Mouse (Mus musculus): ENCODE measurements around the gene Tmem255b.

Tmem255b gene

DNA sequence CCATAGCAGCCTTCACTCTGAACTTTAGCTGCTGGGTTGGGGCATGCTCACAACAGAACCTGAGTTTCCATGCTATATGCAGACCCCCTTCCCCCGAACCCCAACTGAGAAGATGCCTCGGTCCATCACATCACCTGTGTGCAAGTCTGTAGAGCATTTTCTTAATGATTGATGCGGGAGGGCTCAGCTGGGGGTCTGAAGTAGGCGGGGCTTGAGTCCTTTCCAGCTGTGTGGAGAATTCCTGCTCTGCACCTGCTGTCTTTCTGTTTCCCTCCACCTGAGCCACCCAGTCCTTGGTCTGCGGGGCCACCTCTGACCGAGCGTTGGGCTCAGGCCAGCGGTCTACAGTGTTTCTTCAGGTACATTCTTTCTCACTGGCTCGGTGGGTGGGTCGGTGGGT lies at the start of gene Tmem255b:
TSS of gene Tmem255b (plus strand) at position 301 of the 400 bp plus-strand sequence.
- DNase-seq (ENCODE audit: low read depth) = no peak

DNA sequence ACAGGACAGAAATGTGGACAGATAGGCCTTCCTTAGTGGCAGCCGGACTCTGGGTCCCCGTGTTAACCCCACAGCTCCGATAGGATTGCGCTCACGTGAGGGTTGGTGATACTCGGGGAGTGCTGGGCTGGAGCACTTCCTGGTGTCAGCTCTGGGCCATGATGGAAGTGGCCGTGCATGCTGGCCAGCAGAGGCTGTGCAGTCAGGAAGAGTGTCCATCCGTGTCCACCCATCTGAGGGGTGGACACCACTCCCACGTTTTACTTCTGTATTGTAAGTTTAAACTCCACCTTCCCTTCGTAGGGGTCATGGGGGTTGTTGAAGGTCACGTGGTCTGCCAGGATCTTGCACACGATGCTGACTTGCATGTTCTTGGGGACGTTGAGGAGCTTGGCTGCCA lies 48.6 kb upstream of the Tmem255b start:
- no peak for DNase-seq (ENCODE audit: low read depth)

DNA sequence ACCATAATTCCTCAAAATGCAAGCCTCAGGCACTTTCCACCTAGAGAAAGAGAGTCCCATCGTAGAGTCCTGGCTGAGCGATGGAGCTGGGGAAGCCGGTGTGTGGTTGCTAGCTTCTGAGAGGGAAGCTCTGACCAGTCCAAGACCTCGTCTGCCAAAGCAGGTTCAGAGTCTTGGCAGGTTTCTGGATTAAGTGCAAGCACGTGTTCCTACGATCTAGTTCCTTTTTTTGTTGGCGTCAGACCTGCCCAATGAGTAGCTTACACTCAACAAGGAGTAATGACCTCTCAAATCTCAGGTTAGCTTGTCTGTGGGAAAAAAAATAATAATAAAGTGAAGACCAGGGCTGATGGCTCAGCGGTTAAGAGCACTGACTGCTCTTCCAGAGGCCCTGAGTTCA lies 47.3 kb upstream of the Tmem255b start:
- DNase-seq (ENCODE audit: low read depth) = no peak

DNA sequence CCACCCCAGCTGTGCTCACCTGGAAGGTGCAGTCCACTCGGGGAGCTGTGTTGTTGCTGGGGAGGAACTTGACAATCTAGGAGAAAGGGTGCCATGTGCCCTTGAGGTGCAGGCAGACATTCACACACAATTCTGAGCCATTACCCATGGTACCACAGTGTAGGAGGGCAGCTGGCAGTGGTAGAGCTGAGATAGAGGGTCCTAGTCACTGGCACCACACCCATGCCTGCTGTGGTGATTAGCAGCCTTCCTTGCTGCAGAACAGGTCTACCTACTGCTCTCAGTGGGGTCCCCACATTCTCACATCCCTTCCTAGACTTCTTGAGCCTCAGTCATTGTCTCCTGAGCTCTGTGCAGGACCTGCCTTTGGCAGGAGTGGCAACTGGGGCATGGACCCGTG lies 46.2 kb upstream of the Tmem255b start:
- DNase-seq (ENCODE audit: low read depth) = no peak

DNA sequence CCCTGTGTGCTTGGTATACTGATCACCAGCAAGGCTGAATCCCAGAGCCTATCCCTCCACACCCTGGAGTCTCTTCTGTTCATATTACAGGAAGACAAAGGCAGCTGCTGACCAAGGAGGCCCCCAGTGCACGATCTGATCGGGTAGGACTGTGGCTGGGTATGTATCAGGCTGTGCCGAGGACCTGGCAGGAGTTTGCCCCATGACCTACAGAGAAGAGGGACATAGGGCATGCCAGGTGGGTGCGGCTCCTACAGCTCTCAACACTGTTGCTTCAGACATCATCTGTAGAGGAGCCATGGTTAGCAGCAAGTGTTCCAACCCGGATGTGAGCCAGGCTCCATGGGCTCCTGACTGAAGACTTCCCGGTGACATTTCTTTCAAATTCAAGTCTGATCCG lies 41.1 kb upstream of the Tmem255b start:
- DNase-seq (ENCODE audit: low read depth) = no peak

DNA sequence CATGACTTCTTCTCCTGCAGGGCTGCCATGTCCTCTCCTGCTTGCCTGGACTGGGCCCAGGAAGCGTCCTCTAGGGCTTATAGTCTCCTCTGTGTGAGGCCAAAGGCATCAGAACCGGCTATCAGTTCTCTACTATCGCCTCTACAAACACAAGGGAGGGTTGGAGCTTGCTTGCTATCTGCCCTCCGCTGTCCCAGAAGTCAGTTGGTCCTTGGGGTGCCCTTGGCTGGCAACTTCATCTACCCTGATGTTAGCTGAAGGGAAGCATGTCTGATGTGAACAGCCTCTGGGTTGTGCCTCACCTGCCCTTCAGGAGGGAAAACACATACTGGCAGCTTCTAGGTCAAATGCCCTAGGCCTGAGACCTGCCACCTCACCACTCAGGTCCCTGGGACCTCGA lies 38.3 kb upstream of the Tmem255b start, which contains the start of gene Atp4b:
TSS of gene Atp4b (minus strand) at position 101 of the 400 bp plus-strand sequence.
- no peak for DNase-seq (ENCODE audit: low read depth)

DNA sequence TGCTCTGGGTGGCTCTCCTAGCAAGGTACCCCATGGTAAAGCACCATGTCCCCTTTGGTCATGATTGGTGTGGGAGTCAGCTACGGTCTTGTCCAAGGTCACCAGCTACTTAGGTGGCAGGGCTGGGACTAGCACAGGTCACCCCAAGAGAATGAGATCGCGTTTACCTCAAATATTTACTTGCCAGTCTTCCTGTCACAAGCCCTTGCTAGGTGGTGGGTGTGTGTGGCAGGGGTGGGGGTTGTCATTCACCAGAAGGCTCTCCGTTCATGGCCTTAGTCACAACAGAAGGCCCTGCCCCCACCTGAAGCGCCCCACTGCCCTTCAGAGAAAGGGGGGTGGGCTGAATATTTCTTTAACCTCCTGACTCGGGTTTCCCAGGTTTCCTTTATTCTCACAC lies 31.5 kb upstream of the Tmem255b start:
- no peak for DNase-seq (ENCODE audit: low read depth)

DNA sequence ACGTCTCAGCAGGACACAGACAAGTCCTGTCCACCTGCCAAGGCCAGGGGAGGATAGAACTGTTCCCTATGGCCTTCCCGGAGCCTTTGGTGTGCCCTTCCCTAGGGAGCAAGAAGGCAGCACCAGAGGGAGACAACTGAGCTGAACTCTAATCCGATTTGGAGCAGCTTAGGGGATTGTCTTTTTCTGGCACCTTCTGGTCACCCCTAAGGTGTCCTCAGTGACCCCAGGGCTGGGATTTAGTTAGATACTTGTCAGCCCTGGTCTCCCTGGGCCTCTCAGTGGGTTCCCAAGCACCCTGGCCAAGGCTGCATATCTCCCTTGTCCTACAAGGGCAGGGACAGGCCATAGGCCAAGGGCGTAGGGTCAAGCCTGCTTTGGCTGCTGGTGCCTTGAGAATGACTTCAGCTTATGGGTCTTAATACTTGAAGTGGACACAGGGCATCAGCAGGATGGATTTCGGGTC lies 30.3 kb upstream of the Tmem255b start, which contains the start of gene Grk1:
TSS of gene Grk1 (plus strand) at position 416 of the 466 bp plus-strand sequence.
- no peak for DNase-seq (ENCODE audit: low read depth)

DNA sequence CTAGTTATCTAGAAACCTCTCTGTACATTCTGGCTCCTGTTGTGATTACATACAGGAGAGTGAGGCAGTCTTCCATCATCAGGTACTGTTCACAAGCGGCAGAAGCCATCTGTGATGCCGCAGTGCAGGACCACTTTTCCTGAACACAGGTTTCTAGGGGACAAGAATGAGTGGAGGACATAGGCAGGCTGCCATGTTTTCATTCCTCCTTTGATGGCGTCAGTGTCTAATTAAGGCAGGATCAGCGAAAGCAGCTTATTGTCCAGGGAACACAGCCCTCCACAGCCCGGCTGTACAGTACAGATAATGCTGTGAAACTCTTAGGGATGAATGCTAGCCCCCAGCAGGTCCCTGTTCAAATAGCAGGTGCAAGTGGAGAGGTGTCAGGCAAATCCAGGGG lies 29.0 kb upstream of the Tmem255b start:
- DNase-seq (ENCODE audit: low read depth) = no peak

DNA sequence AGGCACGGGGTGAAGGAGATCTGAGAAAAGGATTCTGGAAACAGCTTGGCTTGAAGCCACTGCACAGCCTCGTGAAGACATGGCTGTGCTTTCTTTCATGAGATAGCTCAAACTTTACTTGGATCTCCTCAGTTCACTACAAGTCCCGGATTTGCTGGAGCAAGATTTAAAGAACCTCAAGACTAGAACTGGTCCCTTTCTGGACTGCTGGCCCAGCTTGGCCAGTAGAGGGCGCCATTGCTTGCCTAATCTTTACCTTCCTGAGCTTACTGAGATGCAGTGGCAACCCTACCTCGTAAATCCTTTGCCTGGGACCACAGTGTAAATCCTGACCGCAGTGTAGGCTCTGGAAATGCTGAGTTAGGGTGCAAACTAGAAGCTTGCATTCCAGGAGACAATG lies 23.4 kb upstream of the Tmem255b start:
- DNase-seq (ENCODE audit: low read depth) = peak; percentile 77

DNA sequence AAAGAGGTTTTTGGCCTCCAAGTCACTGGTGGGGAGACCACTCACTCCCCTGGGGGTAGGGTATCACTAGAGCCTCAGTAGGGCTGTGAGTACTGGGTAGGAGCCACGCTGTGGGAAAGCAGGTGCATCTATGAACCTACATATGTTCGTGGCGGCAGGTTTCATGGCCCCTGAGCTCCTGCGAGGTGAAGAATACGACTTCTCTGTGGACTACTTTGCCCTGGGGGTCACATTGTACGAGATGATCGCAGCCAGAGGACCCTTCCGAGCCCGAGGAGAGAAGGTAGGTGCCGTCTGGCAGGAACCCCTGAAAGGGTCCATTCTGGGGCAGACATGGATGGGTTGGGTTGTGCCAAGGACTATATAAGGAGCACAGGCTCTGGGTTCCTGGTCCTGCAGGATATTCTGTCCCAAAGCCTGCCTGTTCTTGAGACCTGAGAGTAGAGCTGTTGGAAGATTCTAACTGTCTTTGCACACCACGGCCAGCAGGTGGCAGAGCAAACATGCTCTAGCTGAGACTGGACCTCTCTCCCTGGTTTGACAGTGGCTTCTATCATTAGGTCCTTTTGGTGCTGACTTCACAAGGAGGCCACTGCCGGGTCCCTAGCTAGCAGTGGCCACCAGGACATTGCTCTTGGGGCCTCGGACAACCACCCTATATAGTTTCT lies 22.0 kb upstream of the Tmem255b start:
- peak; percentile 66 for DNase-seq (ENCODE audit: low read depth)

DNA sequence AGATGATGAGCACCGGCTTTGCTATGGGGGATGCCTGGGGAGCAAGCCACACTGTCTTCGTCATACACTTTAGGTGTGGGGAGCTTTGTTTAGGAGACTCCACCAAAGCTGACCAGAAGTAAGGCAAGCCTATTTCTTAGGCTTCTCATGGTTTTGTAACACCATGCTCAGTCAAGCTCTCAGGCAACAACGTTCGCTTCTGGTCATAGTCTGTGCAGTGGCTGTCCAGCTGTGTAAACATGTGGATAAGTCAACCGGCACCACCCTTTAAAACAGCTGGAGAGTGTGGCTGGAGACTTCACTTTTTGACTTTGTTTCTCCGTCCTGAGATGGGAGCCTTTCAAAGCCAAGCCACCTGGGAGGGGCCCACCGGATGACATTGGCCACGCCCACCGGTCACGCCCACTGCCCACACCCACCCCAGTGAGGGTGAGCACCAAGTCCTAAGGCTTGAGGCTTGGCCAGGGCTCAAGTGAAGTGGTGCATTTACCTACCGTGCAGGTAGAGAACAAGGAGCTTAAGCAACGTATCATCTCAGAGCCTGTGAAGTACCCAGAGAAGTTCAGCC lies 21.1 kb upstream of the Tmem255b start:
- DNase-seq (ENCODE audit: low read depth) = no peak

DNA sequence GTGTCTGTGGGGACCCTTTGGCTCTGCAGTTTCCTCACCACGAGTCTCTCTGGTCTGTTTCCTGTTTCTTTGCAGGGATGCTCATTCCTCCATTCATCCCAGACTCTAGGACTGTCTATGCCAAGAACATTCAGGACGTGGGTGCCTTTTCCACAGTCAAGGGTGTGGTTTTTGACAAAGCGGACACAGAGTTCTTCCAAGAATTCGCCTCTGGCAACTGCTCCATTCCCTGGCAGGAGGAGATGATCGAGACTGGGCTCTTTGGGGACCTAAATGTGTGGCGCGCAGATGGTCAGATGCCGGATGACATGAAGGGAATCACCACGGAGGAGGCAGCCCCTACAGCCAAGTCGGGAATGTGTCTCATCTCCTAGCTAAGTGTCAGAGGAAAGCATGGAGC lies 19.1 kb upstream of the Tmem255b start:
- no peak for DNase-seq (ENCODE audit: low read depth)

DNA sequence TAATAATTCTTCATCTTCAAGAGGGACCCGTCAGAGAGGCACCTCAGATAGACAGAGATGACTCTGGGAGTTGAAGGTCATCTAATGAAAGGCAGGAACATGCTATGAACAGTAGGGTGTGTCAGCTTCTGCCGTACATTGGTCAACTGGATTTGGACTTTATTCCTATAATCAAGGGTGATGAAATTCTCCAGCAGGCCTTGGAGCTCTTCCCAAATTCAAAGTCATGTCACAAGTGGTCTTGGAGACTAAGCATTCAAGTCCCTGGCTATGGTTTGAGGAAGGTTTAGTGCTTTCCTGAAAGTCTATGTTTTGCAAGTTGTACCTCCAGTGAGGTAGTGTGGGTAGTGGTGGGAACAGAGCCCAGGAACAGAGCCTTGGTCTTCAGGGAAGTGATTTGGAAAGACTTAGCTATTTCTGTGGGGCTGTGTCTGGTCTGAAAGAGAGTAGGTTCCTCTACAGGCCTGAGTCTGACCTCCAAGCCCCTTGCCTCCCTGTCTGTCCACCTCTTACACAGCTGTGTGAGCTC lies 15.8 kb upstream of the Tmem255b start:
- no peak for DNase-seq (ENCODE audit: low read depth)

DNA sequence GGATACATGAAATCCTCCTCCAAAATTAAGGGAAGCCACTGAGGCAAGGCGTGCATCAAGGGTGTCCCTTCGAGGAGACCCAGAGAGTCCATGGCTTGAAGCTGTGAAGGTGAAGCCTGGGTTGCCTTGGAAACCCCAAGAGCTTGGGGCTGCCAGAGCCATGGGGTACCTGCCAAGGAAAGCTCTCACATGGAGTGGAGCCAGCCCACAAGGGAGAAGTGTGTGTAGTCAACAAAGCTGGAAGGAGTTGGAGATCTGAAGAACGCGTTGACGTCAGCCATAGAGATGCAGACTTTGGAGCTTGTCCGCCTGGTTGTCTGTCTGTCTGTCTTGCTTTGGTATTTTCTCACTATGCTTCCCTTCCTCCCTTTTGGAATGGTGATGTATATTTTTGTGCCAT lies 14.0 kb upstream of the Tmem255b start:
- no peak for DNase-seq (ENCODE audit: low read depth)

DNA sequence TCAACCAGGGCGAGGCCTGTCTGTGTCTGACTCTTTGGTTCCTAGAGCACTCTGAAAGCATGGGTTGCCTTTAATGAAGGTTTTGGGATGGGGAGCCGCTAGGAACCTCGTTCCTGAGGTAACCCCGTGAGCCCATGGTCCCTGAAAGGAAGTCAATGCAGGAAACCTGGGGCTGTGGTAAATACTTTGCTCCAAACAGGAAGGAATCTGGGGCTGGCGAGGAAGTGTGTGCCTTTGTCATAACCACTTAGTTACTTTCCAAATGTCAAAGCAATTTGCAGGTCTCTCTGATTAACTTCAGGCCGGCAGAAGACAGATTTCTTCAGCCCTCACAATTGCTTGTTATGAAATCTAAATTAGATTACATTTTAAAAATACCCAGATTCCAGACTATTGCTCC lies 7.6 kb upstream of the Tmem255b start:
- no peak for DNase-seq (ENCODE audit: low read depth)

DNA sequence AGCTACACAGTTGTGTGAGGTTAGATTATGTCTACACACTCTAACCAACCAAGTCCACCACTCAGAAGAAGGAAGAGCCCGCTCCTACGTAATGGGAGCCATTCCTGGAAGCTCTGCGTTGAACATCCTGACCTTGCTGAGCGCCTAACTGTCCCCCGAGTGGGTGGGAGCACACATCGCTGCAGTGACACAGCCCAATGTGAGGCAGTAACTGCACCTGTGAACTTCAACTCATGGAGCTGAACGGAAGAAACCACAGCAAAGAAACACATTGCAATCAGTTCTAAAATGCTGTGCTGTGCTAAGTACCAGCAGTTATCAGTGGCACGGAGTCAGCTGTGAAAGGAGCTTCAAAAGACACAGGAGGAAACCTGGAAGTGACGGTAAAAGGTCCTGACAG lies 6.8 kb upstream of the Tmem255b start:
- peak; percentile 12 for DNase-seq (ENCODE audit: low read depth)

DNA sequence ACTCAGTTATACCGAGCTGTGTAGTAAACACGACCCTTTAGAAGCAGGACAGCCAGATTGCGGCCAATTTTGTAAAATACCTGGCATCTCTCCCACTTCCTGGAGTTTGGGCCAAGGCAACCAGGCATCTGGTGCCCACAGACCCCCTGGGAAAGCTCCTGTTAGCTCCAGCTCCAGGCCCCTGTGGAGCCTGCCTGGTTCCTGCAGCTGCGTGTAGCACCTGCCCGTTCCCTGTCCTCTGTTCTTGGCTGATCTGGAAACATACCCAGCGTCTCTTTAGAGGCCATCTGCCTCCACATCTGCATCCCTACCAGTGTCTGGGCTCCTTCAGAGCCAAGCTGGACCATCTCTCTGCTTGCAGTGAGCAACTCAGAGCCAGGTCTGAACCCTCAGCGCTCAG lies 4.6 kb upstream of the Tmem255b start:
- no peak for DNase-seq (ENCODE audit: low read depth)

DNA sequence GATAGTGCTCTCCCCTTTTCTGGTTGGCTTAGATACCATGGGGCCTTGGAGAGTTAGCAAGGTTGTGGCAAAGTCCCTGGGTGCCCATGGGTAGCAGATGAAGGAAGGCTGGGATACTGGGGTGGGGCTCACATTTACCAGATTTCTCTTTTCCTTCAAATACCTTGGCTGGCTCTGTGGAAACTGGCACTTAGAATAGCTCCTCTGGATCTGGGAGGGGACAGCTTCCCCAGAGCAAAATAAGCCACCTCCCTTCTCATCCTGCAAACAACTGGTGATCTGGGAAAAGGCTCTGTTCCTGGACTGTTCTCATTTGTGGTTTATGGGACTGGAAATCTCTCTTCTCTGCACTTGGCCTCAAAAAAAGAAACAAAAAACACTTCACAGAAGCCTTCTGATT lies 4.1 kb upstream of the Tmem255b start:
- DNase-seq (ENCODE audit: low read depth) = no peak

DNA sequence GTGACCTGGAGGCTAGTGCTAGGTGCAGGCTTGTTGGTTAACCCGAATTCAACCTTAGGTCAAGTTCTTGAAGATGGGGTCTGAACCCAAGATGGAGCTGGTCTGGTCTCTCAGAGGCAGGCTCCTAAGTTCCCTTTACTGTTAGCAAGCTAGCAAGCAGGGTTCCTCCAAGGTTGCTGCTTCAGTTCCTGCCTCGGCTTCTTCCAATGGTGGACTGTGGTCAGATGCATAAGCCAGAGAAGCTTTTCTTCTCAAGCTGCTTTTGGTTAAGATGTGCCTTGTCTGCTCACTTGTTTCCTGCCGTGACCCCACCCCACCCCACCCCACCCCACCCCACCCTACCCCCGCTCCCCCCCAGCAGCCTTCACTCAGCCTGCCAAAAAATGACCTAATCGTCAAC lies 1.9 kb upstream of the Tmem255b start:
- no peak for DNase-seq (ENCODE audit: low read depth)

DNA sequence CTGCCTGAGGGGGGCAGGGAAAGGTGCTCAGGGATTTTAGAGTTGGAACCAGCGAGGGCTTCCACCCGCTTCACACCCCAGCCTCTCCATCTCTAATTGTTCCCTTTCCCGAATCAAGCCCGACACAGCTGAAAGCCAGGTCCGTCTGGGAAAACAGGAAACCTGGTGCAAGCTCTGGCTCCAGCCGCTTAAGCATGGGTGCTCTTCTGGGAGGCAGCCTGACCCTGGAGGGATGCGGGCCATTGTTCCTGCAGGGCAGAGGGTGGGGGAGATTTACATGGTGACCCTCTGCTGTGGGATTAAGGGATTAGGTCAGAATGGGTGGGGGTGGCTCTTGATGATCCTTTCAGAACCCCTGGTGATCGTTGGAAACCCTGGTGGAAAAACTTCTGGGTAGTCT lies 1.1 kb downstream of the Tmem255b start:
- DNase-seq (ENCODE audit: low read depth) = no peak

DNA sequence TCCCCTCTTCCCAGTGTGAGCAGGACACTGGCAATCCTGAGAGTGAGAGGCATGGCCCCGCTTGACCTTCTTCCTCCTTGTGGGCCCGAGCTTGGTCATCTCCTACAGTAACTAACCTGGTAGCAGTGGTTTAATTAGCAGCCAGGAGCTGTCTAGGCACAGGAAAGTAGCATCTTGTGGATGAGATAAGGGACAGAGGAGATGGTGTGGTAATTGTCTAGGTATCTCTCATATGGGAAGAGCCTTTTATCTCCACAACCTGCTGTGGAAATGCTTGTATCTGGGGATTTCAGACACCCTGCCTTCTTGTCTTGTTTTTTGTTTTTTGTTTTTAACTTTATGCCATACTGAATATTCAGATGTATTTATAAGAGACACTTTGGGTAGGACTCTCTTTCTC lies 2.5 kb downstream of the Tmem255b start:
- no peak for DNase-seq (ENCODE audit: low read depth)

DNA sequence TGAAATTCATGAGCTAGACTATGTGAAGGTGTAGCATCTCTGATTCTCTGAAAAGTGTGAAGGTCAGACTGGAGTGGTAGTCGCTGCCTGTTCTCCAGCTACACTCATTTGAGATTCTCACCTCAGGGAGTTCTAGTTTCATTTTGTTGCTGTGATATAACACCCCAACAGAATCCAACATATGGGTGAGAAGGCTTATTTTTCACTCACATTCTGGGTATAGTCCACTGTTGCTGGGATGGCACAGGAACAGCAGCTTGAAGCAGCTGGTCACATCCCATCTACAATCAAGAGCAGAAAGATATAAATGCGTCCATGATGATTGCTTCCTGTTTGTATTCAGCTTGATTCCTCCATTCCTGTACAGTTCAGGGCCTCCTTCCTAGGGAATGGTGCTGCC lies 7.2 kb downstream of the Tmem255b start:
- DNase-seq (ENCODE audit: low read depth) = no peak

DNA sequence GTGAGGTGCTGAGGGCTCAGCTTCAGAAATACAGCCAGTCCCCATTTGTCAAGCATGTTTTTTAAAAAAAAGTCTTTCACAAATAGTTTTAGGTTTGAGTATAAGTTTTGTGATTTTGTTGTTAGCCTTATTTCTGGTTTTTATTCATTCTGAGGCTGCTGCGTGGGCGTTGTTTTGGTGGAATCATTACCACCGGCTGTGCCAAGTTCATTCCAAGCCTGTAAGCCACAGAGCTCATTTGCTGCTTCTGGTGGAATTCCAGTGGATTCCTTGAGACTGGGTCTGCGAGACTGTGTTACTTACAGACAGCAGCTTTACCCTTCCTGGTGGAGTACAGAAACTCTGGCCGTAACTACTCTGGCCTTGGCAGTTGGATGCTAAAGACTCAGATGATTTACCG lies 11.5 kb downstream of the Tmem255b start:
- DNase-seq (ENCODE audit: low read depth) = no peak

Measured in naive thymus-derived CD4-positive, alpha-beta T cell, adult 2 months (primary cell).